Mouse (Mus musculus): ENCODE results near the gene Slc35f5. TPM values are rescaled to one million over a fixed set of nuclear protein-coding genes. Genes with fewer than 3 reads are reported as not detected.
"Not testable (repeated sequence)": the region's sequence is repeated elsewhere in the genome, so short reads cannot be mapped to it uniquely, and the experiment has no call there.

Slc35f5 gene
- total RNA-seq (2021): 10 to 100 TPM; 18.5 to 18.7 TPM
- long read RNA-seq, experiment 1, transcript Slc35f5-201 (16 exons, 2,733 nt): major isoform, 29 of 35 reads
- long read RNA-seq, experiment 1, partial matches to known transcripts: 1 of 35 reads
- long read RNA-seq, experiment 1, other reads (novel, unspliced or antisense): 5 of 35 reads
- long read RNA-seq, experiment 2, transcript Slc35f5-201 (16 exons, 2,733 nt): major isoform, 27 of 30 reads
- long read RNA-seq, experiment 2, partial matches to known transcripts: 1 of 30 reads
- long read RNA-seq, experiment 2, other reads (novel, unspliced or antisense): 2 of 30 reads

DNA sequence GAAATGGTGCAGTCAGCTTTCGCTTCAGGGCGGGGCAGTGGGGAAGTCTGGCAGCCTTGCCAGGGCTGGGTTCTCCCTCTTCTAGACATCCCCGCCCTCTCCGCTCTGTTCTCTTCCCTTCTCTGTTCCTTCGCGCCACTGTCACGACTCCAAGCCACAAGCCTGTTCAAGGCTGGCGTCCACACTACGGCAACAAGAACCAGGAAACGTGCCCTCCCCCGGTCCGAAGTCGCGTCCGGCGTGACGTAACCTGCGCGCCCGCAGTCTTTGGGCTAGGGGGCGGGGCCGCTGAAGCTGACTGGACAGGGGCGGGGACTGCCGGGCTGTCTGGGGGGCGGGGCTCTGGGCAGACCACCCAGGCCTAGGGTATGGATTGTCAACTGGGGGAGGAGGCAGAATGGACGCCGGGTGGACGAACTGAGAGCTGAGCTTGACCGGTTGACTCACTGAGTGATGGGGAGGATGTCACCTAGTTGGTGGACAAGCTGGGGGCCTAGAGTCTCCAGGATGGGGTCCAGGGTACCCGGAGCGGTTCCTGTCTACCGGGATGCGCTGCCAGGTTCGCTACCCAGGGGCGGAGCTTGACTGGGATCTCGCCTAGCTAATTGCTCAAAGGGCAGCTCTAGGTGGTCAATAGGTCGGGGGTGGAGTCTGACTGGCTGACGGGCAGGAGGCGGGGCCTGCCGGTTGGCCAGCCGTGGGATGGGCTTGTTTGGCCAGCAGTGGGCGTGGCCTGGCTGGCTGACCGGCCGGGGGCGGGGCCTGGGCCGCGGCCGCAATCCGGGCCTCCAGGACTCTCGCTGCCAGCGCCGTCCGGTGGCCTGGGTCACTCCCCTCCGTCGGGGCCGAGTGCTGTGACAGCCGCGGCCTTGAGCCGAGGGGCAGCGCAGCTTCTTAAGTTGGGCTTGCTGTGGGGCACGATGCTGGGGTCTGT is at the start of gene Slc35f5:
Gene Slc35f5 (plus strand): TSS at position 337 of the 934 bp plus-strand sequence.
- DNase-seq: peak; percentile 99
- intact Hi-C loops (cut with DNase I; ENCODE audit: low total_unique reads): no loop called here

DNA sequence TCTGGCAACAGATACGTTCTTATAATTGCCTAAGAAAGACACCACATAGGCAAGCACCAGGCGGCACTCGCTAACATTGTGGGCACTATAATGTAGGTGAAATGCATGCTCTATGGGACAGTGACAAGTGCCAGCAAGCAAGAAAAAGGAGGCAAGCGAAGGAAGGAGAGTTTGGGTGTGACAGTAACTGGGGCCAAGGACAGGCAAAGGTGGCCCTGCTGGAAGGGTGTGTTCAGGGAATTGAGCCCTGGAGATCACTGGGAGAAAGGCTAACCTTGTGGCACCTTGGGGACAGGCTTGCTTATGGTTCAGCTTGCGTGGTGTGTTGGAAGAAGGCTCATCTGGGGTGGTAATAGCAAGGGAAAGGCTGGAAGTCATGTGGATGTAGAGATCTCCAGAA is 45.7 kb upstream of the Slc35f5 start:
- DNase-seq: no peak
- intact Hi-C loops (cut with DNase I; ENCODE audit: low total_unique reads): no loop called here

DNA sequence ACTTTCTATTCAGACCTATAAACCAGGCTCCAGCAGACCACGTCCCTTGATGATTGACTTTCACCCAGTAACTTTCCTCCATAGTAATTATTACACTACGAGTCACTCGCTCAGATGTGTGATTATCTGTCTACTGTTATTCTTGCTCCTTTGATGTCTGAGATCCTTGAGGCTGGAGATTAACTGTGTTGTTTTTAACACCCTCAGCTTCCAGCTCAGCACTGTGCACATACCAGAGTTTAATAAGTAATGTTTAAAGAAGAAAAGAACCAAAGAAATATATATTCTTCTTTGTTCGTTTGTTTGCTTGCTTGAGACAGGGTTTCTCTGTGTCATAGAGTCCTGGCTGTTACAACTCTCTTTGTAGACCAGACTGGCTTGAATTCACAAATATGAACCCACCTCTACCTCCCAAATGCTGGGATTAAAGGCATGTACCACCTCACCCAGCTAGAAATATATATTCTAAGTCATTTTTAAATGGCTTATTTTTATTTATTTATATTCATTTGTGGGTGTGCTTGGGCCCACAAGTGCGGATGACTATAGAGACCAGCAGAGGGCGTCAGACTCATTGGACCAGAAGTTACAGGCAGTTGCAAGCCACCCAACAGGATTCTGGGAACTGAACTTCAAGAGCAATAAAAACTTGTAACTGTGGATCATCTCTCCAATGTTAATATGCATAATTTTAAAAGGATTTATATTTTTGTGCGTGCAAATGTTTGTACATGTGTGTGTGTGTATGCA is 43.3 kb upstream of the Slc35f5 start:
- DNase-seq: no peak
- intact Hi-C loops (cut with DNase I; ENCODE audit: low total_unique reads): no loop called here

DNA sequence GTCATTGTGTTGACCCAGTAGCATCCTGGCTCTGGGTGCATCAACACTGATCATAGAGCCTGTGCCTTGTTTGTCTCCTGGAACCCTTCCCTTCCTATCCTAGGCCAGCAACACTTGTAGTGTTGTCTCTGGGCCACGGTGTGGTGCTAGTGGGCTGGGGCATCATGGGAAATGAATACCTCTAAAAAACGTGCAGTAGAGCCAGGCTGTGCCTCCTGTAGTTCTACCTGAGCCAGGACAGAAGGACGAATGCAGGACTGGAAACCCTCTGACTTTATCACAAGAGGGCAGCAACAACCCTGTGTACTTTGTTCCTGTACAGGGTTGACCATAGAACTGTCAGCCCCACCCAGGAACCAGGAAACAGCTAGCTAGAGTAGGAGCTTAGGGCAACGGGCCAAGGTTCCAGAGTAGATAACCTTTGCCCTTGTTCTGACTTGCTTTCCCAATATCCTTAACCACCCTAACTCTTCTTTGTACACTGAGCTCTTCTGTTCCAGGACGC is 41.2 kb upstream of the Slc35f5 start:
- DNase-seq: no peak
- intact Hi-C loops (cut with DNase I; ENCODE audit: low total_unique reads): no loop called here

DNA sequence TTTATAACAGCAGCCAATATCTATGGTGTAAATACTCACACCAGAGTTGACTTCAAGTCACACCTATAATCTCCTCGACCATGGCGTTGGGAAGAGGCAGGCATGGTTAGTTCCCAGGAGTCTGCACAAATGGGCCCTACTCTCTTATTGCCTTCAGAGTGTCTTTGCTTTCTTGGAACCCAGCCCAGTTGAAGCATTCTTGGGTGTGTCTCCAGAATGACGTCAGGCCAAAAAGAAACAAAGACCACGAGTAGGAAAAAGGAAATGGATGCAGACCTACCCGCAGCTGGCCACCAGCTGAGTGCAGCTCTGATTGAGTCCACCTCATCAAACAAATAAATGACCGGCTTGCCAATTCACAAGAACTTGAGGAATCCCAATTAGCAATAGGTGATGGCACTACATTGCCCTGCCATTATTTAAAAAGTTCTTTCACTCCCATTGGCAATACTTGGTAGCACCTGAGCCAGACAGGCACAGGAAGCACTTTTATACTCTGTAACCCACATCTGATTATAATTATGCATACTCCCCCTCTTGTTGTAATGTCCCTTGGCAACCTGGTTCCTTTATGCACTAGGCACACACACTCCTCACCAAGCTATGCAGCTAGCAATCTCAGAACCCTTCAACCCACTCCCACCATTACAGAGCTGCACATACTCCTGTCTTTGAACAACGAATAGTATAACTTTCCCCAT is 34.3 kb upstream of the Slc35f5 start:
- intact Hi-C loops (cut with DNase I; ENCODE audit: low total_unique reads): no loop called here
- DNase-seq: no peak

DNA sequence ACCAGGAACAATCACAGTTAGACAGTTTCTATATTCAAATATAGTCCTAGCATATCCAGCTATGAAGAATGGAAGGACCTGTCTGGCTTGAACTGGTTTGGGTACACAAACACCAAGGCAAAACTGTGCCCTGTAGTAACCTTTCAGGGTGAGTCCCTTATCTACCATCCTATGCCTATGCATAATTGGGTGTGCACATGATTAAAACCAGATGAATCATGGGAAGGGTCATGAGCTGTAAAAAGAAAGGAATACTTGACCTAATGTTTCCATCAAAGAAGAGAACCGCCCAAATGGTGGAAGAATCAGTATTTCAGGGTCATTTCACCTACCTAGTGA is 33.8 kb upstream of the Slc35f5 start:
- DNase-seq: no peak
- intact Hi-C loops (cut with DNase I; ENCODE audit: low total_unique reads): no loop called here

DNA sequence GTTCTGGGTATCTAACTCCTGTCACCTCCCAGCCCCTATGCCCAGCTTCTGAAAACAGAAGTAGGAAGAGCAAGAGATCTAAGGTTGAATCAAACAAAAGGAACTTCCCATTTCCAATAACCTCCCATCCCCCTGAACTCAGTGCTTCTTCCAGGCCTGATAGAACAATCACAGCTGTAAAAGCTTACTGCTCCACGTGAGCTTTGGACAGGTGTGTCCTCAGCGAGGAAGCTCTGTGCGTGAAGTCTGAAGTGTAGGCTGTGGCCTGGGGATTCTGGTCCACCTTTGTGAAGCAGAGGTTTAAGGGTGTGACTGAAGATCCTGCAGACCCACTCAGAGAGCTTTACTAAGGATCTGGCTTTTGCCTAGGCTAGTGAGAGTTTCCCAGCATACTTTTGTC is 33.0 kb upstream of the Slc35f5 start:
- intact Hi-C loops (cut with DNase I; ENCODE audit: low total_unique reads): no loop called here
- DNase-seq: no peak

DNA sequence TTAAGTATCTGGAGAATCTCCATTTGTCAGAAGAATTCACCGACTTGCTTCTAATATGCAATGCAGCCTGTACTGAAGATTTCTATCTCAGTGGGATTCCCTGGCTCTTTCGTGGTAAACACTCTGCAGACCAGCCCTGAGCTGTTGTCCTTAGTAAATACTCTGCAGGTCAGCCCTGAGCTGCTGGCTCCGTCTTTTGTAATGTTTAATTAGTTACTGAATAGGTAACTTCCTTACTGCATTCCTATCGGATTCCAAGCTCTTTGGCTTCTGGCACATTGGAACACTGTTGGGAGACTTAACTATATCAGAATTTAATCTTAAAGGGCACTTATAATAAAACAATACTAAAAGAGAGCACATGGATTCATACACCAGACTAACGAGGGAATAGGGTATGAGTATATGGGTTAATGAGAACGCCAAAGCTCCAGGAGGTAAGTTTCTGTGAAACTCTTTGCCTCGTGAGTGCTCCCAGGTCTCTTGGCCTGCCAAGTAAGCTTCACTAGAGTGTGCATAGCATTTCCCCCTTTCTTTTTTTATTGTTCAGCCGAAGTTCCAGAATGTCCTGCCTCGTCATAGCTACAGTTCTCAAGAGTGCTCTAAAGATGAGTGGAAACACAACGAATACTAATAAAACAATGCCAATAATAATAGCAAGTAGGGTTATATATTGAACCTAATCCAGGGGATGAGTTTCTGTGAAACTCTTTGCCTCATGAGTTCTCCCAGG is 27.0 kb upstream of the Slc35f5 start:
- intact Hi-C loops (cut with DNase I; ENCODE audit: low total_unique reads); DNase-seq: not testable (repeated sequence)

- intact Hi-C loops (cut with DNase I; ENCODE audit: low total_unique reads): no loop called here
- DNase-seq: no peak
These were observed 23.3 kb upstream of the Slc35f5 start for GRCm38 (mm10) chr1:125537131-125537530.

- no peak for DNase-seq
- intact Hi-C loops (cut with DNase I; ENCODE audit: low total_unique reads): no loop called here
These were observed 22.6 kb upstream of the Slc35f5 start for GRCm38 (mm10) chr1:125537776-125538175.

GRCm38 (mm10) chr1:125539312-125539711 is 21.1 kb upstream of the Slc35f5 start:
- no peak for DNase-seq
- intact Hi-C loops (cut with DNase I; ENCODE audit: low total_unique reads): no loop called here

DNA sequence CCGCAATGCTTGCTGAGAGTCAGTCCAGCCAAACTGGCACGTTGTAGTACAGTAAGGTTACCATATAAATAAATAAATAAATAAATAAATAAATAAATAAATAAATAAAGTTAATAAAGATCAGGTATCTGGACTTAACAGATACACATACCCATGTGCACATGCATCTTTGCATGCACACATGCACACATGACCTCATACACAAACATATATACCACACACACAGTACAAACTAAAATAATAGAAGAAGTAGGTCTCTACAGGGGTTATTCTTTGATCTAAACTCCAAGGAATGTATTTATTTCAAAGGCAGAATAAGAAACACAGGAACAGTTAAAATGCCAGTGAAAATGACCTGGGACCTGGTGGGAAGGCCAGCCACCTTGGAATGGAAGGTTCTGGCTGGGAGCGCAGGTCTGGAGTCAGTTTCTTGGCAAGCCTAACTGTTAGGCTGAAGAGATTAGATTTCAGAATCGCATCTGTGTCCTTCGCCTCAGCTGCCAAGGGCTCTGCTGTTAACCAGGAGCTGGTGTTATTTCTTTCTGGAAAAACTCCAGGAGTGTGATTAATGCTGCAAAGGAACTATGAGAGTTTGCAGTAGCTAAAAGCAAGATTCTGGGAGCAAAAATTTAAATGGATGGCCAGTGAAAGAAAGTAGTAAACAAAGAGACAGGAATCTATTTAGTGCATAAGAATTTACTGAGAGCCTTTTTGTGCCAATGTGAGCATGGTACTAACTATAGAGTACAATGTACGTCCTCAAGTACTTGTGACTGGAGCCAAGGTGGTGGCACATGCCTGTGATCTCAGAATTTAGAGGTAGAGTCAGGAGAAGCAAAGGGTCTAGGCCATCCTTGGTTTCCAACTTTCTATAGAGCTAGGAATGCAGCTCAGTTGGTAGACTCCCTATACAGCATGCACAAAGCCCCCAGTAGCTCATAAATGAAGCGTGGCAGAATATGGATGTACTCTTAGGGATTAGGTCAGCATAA is 18.1 kb upstream of the Slc35f5 start:
- intact Hi-C loops (cut with DNase I; ENCODE audit: low total_unique reads): no loop called here
- DNase-seq: peak; percentile 68

DNA sequence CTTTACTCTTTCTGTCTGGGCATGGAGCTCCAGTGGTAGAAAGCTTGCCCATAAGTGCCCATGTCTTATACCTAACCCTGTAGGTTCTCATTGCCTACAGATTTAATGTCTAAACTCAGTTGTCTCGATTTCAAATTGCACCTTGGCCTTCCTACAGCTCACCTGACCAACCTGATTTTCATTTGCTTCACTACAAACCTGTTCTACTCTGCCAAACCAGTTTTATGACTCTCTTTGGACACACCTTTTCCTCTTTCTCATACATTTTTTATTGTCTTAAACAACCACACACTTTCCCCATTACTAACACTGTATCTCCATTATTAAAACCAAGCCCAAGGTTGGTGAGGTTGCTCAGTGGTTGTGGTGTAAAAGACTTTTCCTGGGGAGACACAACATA is 10.5 kb upstream of the Slc35f5 start:
- DNase-seq: no peak
- intact Hi-C loops (cut with DNase I; ENCODE audit: low total_unique reads): no loop called here

GRCm38 (mm10) chr1:125550359-125550758 is 10.0 kb upstream of the Slc35f5 start:
- intact Hi-C loops (cut with DNase I; ENCODE audit: low total_unique reads): no loop called here
- DNase-seq: no peak

- intact Hi-C loops (cut with DNase I; ENCODE audit: low total_unique reads): no loop called here
- DNase-seq: no peak
These were observed 8.8 kb upstream of the Slc35f5 start for GRCm38 (mm10) chr1:125551564-125551963.

- DNase-seq: no peak
- intact Hi-C loops (cut with DNase I; ENCODE audit: low total_unique reads): no loop called here
These were observed 1.1 kb upstream of the Slc35f5 start for GRCm38 (mm10) chr1:125559261-125559660.

GRCm38 (mm10) chr1:125559721-125560120 is 674 bp upstream of the Slc35f5 start:
- intact Hi-C loops (cut with DNase I; ENCODE audit: low total_unique reads): no loop called here
- no peak for DNase-seq

DNA sequence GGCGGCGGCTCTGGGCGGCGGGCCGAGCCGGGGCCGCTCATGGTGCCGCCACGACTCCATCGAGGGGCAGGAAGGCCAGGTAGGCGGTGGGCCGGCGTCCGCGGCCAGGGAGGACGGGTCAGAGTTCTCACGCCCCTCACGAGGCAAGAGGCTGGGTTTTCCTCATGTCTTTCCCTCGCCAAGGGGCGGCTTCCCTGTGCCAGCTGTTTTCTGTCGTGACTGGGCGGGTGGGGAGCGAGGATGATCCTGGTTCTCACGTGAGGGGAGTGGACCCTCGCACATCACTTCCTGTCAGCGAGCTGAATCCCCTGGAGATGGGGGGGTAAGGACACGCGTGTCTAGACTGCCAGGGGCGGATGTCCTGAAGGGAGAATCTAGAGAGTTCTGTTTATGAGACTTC is 811 bp downstream of the Slc35f5 start:
- peak; percentile 72 for DNase-seq
- intact Hi-C loops (cut with DNase I; ENCODE audit: low total_unique reads): no loop called here

Data from gastrocnemius, postnatal 14 days (tissue).